Mouse (Mus musculus) urinary bladder, adult 18-20 months (tissue): ENCODE measurements at regions not wholly inside any gene's neighbourhood (a gene's known extent, or its start where the extent isn't known, plus 50 kb on each side); places are given as distances from the start of the nearest gene placed in this dataset.
A peak's percentile ranks its signal among the peaks of the same experiment; 100 is the strongest.

Source experiments
- DNase-seq, 2 experiments: peaks; one replicate each; pipeline ENCODE4 v3.0.0; 2022; ENCODE audit warnings: low spot score in 2 of 2, mixed read lengths in 2 of 2

- no peak for DNase-seq
Measured at GRCm38 (mm10) chr3:128429706-128430105, 533.6 kb upstream of the Fam241a start.

- DNase-seq: no peak
Measured at GRCm38 (mm10) chr3:128415568-128415967, 519.4 kb upstream of the Fam241a start.

- DNase-seq: no peak
Measured at GRCm38 (mm10) chr3:128413481-128413880, 517.4 kb upstream of the Fam241a start.

- no peak for DNase-seq
Measured at GRCm38 (mm10) chr3:128412157-128412556, 516.0 kb upstream of the Fam241a start.

GRCm38 (mm10) chr3:128394805-128395204 is 498.7 kb upstream of the Fam241a start:
- no peak for DNase-seq

- no peak for DNase-seq
Measured at GRCm38 (mm10) chr3:128380579-128380978, 484.5 kb upstream of the Fam241a start.

GRCm38 (mm10) chr3:128369521-128370127 is 473.5 kb upstream of the Fam241a start:
- no peak for DNase-seq

GRCm38 (mm10) chr3:128362310-128362709 is 466.2 kb upstream of the Fam241a start:
- DNase-seq: no peak

GRCm38 (mm10) chr3:128349123-128349522 is 453.0 kb upstream of the Fam241a start:
- DNase-seq: peak in 1 of 2 experiments; percentile 2

- no peak for DNase-seq
Measured at GRCm38 (mm10) chr3:128347782-128348574, 451.9 kb upstream of the Fam241a start.

GRCm38 (mm10) chr3:128337508-128337907 is 441.4 kb upstream of the Fam241a start:
- no peak for DNase-seq

- peak; percentile 15 to 48 for DNase-seq
Measured at GRCm38 (mm10) chr3:128337031-128337430, 440.9 kb upstream of the Fam241a start.

GRCm38 (mm10) chr3:128327677-128328076 is 431.6 kb upstream of the Fam241a start:
- DNase-seq: no peak

GRCm38 (mm10) chr3:128301312-128301711 is 405.2 kb upstream of the Fam241a start:
- DNase-seq: no peak

GRCm38 (mm10) chr3:128298110-128298509 is 402.0 kb upstream of the Fam241a start:
- DNase-seq: no peak

GRCm38 (mm10) chr3:128287846-128288245 is 391.7 kb upstream of the Fam241a start:
- DNase-seq: no peak

- DNase-seq: no peak
Measured at GRCm38 (mm10) chr3:128285214-128285613, 389.1 kb upstream of the Fam241a start.

- no peak for DNase-seq
Measured at GRCm38 (mm10) chr3:128280626-128281025, 384.5 kb upstream of the Fam241a start.

- no peak for DNase-seq
Measured at GRCm38 (mm10) chr3:128270576-128270975, 374.5 kb upstream of the Fam241a start.

GRCm38 (mm10) chr3:128261208-128261607 is 365.1 kb upstream of the Fam241a start:
- no peak for DNase-seq

- DNase-seq: no peak
Measured at GRCm38 (mm10) chr3:128247816-128248215, 351.7 kb upstream of the Fam241a start.

GRCm38 (mm10) chr3:128239813-128240421 is 343.8 kb upstream of the Fam241a start:
- DNase-seq: no peak

GRCm38 (mm10) chr3:128230390-128230789 is 334.3 kb upstream of the Fam241a start:
- no peak for DNase-seq
